Mouse (Mus musculus): ENCODE data around the gene Gm20696. TPM values are rescaled to one million over a fixed set of nuclear protein-coding genes. Genes with fewer than 3 reads are reported as not detected.
A peak's percentile ranks its signal among the peaks of the same experiment; 100 is the strongest.

Gm20696 gene
- polyA plus RNA-seq, 1 experiment from 2014 or later = 2.3 TPM

- H3K27me3 ChIP-seq (ENCODE audit: control insufficient read depth, insufficient read depth, low read length) = no peaks in the 10 kb centered on the region
- H3K27ac ChIP-seq (ENCODE audit: low read length) = no peak overlapping the region
- H3K36me3 ChIP-seq (ENCODE audit: control insufficient read depth, insufficient read depth) = no peaks in the 10 kb centered on the region
- H3K4me3 ChIP-seq (ENCODE audit: low read length) = no peak overlapping the region
- H3K4me1 ChIP-seq (ENCODE audit: control insufficient read depth, insufficient read depth, low read length) = peaks cover 12% of the 10 kb centered on the region
- H3K4me2 ChIP-seq (ENCODE audit: low read depth, low read length) = no peak overlapping the region
- H3K9ac ChIP-seq (ENCODE audit: low read length) = no peak overlapping the region
- ATAC-seq (replicated peaks; ENCODE audit: extremely low read depth, insufficient read depth, low FRiP score) = no peak
- 77% methylated on average over 10 of the region's 10 CpGs for WGBS
- no peaks in the 10 kb centered on the region for H3K9me3 ChIP-seq (replicated peaks; ENCODE audit: control insufficient read depth, low read length)
Observed at GRCm38 (mm10) chr6:99347836-99348235, 318.8 kb downstream of the Gm20696 start.

- ATAC-seq (replicated peaks; ENCODE audit: extremely low read depth, insufficient read depth, low FRiP score) = no peak
- WGBS = 95% methylated on average over 7 of the region's 7 CpGs
- H3K36me3 ChIP-seq (ENCODE audit: control insufficient read depth, insufficient read depth) = no peaks in the 10 kb centered on the region
Observed at GRCm38 (mm10) chr6:99344966-99345365, 321.6 kb downstream of the Gm20696 start.

GRCm38 (mm10) chr6:99344357-99344756, 322.2 kb downstream of the Gm20696 start:
- no peak for ATAC-seq (replicated peaks; ENCODE audit: extremely low read depth, insufficient read depth, low FRiP score)
- Histone ChIP-seq H3K27me3 (ENCODE audit: control insufficient read depth, insufficient read depth, low read length) (no peaks in the 10 kb centered on the region), H3K36me3 (ENCODE audit: control insufficient read depth, insufficient read depth) (no peaks in the 10 kb centered on the region), H3K4me2 (ENCODE audit: low read depth, low read length) (no peak overlapping the region), H3K9ac (ENCODE audit: low read length) (no peak overlapping the region), H3K4me3 (ENCODE audit: low read length) (no peak overlapping the region), H3K9me3 (replicated peaks; ENCODE audit: control insufficient read depth, low read length) (no peaks in the 10 kb centered on the region), H3K4me1 (ENCODE audit: control insufficient read depth, insufficient read depth, low read length) (peaks cover 4% of the 10 kb centered on the region), H3K27ac (ENCODE audit: low read length) (no peak overlapping the region)
- 88% methylated on average over 3 of the region's 3 CpGs for WGBS

More at GRCm38 (mm10) chr6:99344966-99345365, 321.6 kb downstream of the Gm20696 start:
- H3K9ac ChIP-seq (ENCODE audit: low read length) = no peak overlapping the region
- H3K4me3 ChIP-seq (ENCODE audit: low read length) = no peak overlapping the region
- H3K27me3 ChIP-seq (ENCODE audit: control insufficient read depth, insufficient read depth, low read length) = no peaks in the 10 kb centered on the region
- H3K27ac ChIP-seq (ENCODE audit: low read length) = no peak overlapping the region
- no peaks in the 10 kb centered on the region for H3K9me3 ChIP-seq (replicated peaks; ENCODE audit: control insufficient read depth, low read length)
- H3K4me2 ChIP-seq (ENCODE audit: low read depth, low read length) = no peak overlapping the region
- H3K4me1 ChIP-seq (ENCODE audit: control insufficient read depth, insufficient read depth, low read length) = peaks cover 4% of the 10 kb centered on the region

- Histone ChIP-seq H3K4me2 (ENCODE audit: low read depth, low read length) (no peak overlapping the region), H3K36me3 (ENCODE audit: control insufficient read depth, insufficient read depth) (no peaks in the 10 kb centered on the region), H3K4me3 (ENCODE audit: low read length) (no peak overlapping the region), H3K4me1 (ENCODE audit: control insufficient read depth, insufficient read depth, low read length) (peaks cover 7% of the 10 kb centered on the region), H3K27me3 (ENCODE audit: control insufficient read depth, insufficient read depth, low read length) (no peaks in the 10 kb centered on the region), H3K27ac (ENCODE audit: low read length) (no peak overlapping the region), H3K9me3 (replicated peaks; ENCODE audit: control insufficient read depth, low read length) (no peaks in the 10 kb centered on the region), H3K9ac (ENCODE audit: low read length) (no peak overlapping the region)
- 87% methylated on average over 3 of the region's 3 CpGs for WGBS
- ATAC-seq (replicated peaks; ENCODE audit: extremely low read depth, insufficient read depth, low FRiP score) = no peak
Observed at GRCm38 (mm10) chr6:99343815-99344214, 322.8 kb downstream of the Gm20696 start.

DNA sequence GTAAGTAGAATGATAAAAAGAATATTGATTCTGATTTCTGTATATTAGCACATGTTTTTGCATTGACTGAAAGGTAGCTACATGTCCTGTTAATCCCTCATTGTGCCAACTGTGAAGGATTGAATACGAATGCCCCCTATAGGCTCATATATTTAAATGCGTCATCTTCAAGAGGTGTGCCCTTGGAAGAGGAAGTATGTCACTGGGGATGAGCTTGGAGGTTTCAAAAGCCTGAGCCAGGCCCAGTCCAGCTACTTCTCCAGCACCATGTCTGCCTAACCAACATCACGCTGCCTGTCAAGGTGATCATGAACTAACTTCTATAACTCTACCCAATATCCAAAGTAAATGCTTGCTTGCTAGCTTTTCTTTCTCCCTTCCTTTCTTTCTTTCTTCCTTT, 324.2 kb downstream of the Gm20696 start:
- Histone ChIP-seq H3K9me3 (replicated peaks; ENCODE audit: control insufficient read depth, low read length) (no peaks in the 10 kb centered on the region), H3K4me1 (ENCODE audit: control insufficient read depth, insufficient read depth, low read length) (peaks cover 16% of the 10 kb centered on the region), H3K4me3 (ENCODE audit: low read length) (no peak overlapping the region), H3K4me2 (ENCODE audit: low read depth, low read length) (no peak overlapping the region), H3K9ac (ENCODE audit: low read length) (no peak overlapping the region), H3K27ac (ENCODE audit: low read length) (no peak overlapping the region), H3K27me3 (ENCODE audit: control insufficient read depth, insufficient read depth, low read length) (no peaks in the 10 kb centered on the region), H3K36me3 (ENCODE audit: control insufficient read depth, insufficient read depth) (no peaks in the 10 kb centered on the region)
- WGBS = 90% methylated on average over 3 of the region's 3 CpGs
- ATAC-seq (replicated peaks; ENCODE audit: extremely low read depth, insufficient read depth, low FRiP score) = no peak

DNA sequence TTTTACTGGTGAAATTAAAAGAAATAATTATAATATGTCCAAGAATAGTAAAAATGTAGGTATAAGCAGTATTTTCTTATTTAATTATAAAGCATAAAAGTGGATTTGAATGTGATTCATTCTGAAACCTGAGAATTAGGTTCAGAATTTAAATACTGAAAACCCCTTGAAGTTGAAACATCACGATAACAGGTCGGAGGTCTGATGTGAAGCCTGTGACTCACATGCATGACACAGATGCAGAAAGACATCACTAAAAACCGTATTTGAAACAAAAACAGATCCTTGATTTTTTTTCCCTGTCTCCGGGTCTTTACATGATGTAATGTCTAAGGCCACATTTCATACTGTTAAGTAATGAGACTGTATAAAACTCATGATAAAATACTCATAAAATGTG, 325.7 kb downstream of the Gm20696 start:
- ATAC-seq (replicated peaks; ENCODE audit: extremely low read depth, insufficient read depth, low FRiP score) = no peak
- no peaks in the 10 kb centered on the region for H3K27me3 ChIP-seq (ENCODE audit: control insufficient read depth, insufficient read depth, low read length)
- H3K36me3 ChIP-seq (ENCODE audit: control insufficient read depth, insufficient read depth) = no peaks in the 10 kb centered on the region
- no peak overlapping the region for H3K4me2 ChIP-seq (ENCODE audit: low read depth, low read length)
- H3K9ac ChIP-seq (ENCODE audit: low read length) = no peak overlapping the region
- H3K4me1 ChIP-seq (ENCODE audit: control insufficient read depth, insufficient read depth, low read length) = peaks cover 16% of the 10 kb centered on the region
- H3K4me3 ChIP-seq (ENCODE audit: low read length) = no peak overlapping the region
- 91% methylated on average over 4 of the region's 4 CpGs for WGBS
- H3K27ac ChIP-seq (ENCODE audit: low read length) = no peak overlapping the region
- no peaks in the 10 kb centered on the region for H3K9me3 ChIP-seq (replicated peaks; ENCODE audit: control insufficient read depth, low read length)

GRCm38 (mm10) chr6:99339986-99340721, 326.4 kb downstream of the Gm20696 start:
- Histone ChIP-seq H3K27me3 (ENCODE audit: control insufficient read depth, insufficient read depth, low read length) (no peaks in the 10 kb centered on the region), H3K9me3 (replicated peaks; ENCODE audit: control insufficient read depth, low read length) (no peaks in the 10 kb centered on the region), H3K4me3 (ENCODE audit: low read length) (no peak overlapping the region), H3K36me3 (ENCODE audit: control insufficient read depth, insufficient read depth) (no peaks in the 10 kb centered on the region), H3K27ac (ENCODE audit: low read length) (no peak overlapping the region), H3K4me2 (ENCODE audit: low read depth, low read length) (no peak overlapping the region), H3K9ac (ENCODE audit: low read length) (no peak overlapping the region), H3K4me1 (ENCODE audit: control insufficient read depth, insufficient read depth, low read length) (peaks cover 16% of the 10 kb centered on the region)
- WGBS = 87% methylated on average over 10 of the region's 10 CpGs
- no peak for ATAC-seq (replicated peaks; ENCODE audit: extremely low read depth, insufficient read depth, low FRiP score)

DNA sequence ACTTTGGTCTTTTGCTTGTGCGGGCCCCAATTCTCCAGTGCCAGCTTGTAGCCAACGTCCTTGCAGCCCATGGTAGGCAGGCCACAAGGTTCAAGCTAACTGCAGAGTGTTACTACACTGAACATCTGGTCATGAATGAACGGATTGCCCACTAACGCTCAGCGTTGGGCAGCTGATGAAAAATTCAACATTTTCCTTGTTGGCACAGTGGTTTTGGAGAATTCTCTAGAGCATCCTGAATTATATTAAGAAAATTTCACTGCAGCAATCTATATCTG, 327.3 kb downstream of the Gm20696 start:
- peaks cover 16% of the 10 kb centered on the region for H3K4me1 ChIP-seq (ENCODE audit: control insufficient read depth, insufficient read depth, low read length)
- H3K36me3 ChIP-seq (ENCODE audit: control insufficient read depth, insufficient read depth) = no peaks in the 10 kb centered on the region
- no peak overlapping the region for H3K4me3 ChIP-seq (ENCODE audit: low read length)
- H3K27ac ChIP-seq (ENCODE audit: low read length) = no peak overlapping the region
- H3K27me3 ChIP-seq (ENCODE audit: control insufficient read depth, insufficient read depth, low read length) = no peaks in the 10 kb centered on the region
- 0 out of 2 replicates have a peak overlapping the region, but pooled peaks have one; percentile 15 for H3K4me2 ChIP-seq (ENCODE audit: low read depth, low read length)
- H3K9ac ChIP-seq (ENCODE audit: low read length) = no peak overlapping the region
- WGBS = 61% methylated on average over 5 of the region's 5 CpGs
- ATAC-seq (replicated peaks; ENCODE audit: extremely low read depth, insufficient read depth, low FRiP score) = no peak
- no peaks in the 10 kb centered on the region for H3K9me3 ChIP-seq (replicated peaks; ENCODE audit: control insufficient read depth, low read length)

DNA sequence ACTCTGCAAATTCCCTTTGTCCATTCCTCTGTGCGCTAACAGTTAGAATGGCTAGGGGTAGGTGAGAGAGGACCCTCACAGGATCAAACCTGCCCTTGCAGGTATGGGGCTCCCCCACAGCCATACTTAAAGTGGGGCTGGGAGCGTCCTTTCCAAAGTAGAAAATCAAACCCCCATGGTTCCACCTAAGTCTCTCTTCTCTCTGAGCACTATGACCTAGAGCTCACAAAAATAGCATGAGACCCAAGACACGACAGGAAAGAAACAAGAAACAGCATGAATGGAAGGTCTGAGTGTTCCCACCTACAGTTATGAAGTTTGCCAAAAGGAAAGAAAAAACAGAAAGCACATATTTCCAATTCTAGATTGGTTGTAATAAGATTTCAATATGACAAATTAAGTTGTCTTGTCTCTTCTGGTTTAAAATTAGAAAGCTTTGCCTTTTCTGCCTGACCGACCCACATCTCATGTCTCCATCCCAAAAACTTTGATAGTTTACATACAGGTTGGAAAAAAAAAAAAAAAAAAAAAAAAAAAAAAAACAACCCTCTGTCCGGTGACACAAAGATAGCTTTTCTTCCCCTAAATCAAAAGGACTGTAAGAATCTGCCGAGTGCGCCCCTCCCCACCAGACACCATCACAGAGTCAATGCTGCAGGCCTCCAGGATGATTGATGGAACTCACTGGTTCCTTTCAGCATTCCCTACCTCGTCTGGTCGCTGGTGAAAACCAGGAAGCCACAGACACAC, 327.8 kb downstream of the Gm20696 start:
- Histone ChIP-seq H3K4me2 (ENCODE audit: low read depth, low read length) (no peak overlapping the region), H3K9me3 (replicated peaks; ENCODE audit: control insufficient read depth, low read length) (no peaks in the 10 kb centered on the region), H3K27me3 (ENCODE audit: control insufficient read depth, insufficient read depth, low read length) (no peaks in the 10 kb centered on the region), H3K27ac (ENCODE audit: low read length) (no peak overlapping the region), H3K4me3 (ENCODE audit: low read length) (no peak overlapping the region), H3K36me3 (ENCODE audit: control insufficient read depth, insufficient read depth) (no peaks in the 10 kb centered on the region), H3K4me1 (ENCODE audit: control insufficient read depth, insufficient read depth, low read length) (peaks cover 16% of the 10 kb centered on the region), H3K9ac (ENCODE audit: low read length) (no peak overlapping the region)
- WGBS = 58% methylated on average over 9 of the region's 9 CpGs
- ATAC-seq (replicated peaks; ENCODE audit: extremely low read depth, insufficient read depth, low FRiP score) = no peak

Measured in heart, embryonic 16.5 days (tissue).